Mouse (Mus musculus) stomach, postnatal 0 days (tissue): ENCODE measurements around the gene Klri1.

Experiments
- CTCF ChIP-seq: IDR thresholded peaks from 2 replicates; pipeline ENCODE4 v1.5.1; 2016; ENCODE audit warnings: antibody characterized with exemption, low read depth, mild to moderate bottlenecking, moderate library complexity
- EP300 ChIP-seq: optimal IDR thresholded peaks from 2 replicates; pipeline ENCODE3; 2016; ENCODE audit warnings: antibody characterized with exemption

DNA sequence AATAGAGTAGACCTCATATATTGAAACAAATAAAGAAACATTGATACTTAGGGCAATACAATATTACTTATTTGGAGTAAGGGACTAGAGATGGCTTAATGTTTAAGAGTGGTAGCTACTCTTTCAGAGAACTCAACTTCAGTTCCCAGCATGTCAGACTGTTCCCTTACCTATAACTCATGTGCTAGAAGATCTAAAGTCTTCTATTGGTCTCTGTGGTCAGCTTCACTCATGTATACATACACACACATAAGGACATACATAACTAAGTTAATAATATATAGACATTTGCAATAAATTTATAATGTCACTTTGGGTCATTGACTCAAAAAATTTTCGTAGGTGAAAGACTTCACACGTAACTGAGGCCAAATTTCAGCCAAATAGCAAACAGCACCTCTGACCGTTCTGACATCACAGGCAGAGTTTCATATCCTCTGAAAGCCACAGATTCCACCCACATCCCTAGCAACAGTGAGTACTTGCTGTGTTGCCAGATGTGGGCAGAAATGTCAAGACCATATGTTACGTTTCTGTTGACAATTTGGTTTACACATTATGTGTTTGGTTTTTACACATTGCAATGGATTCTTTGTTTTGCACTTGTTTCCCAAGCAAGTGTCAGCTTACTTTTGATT is 30.2 kb upstream of the Klri1 start:
- no peak for TF ChIP-seq CTCF
- TF ChIP-seq EP300 = no peak
